Mouse (Mus musculus): ENCODE data around the gene Dock4. TPM values are rescaled to one million over a fixed set of nuclear protein-coding genes. Genes with fewer than 3 reads are reported as not detected.

The Dock4 gene
- total and polyA plus RNA-seq, 2 experiments from 2014 or later = 15.5 to 28.6 TPM

DNA sequence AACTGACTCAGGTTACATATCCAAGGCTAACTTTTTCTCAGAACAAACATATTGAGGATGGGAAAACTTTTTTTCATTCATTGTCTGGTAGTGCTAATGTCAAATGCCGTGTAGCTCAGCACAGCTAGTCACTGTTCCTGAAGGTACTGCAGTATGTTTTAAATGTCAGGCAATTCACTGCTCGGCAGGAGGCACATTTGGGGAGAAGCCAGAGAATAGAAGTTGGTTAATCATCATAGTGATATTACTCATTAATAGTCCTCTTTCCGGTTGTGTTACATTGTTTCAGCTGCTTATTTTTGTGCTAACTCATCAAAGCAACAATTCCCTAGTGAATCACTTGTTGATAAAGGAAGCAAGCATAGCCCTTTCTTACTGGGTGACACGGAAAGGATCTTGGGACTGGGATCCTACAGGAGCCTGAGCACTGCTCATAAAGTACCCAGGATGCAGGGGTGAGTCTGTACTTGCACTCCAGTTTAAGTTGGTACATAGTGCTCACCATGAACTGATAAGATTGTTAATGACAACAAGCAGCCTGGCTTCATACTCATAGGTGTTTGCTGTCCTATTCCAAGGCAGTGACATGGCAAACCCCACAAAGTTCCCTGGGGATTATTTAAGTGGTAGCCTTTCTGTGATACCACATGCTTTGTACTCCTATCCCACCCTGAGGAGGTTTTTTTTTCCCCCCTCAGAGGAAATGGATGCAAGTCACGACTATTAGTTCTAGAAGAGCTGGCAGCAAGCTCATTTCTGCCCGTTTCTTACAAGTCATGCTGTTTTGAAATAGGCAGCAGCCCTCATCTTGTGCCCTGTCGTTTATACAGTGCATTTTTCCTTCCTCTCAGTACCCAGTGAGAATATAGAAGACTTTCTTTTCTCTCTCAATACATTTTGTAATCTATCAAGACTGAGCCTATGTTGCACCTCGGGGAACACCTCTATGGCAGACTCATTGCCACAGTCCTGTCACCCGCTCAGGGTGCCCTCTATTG, 123.5 kb downstream of the Dock4 start:
- DNase-seq (ENCODE audit: low spot score) (no peak), ATAC-seq (ENCODE audit: low FRiP score) (no peak)
- no peak for TF ChIP-seq CTCF (IDR thresholded peaks at IDR 0.05)
- WGBS = 67% methylated on average over 9 of the region's 9 CpGs
- H3K4me1 ChIP-seq (ENCODE audit: insufficient read depth, low read length) = 0 out of 2 replicates have a peak, but pooled peaks cover 4% of the 10 kb centered on the region
- no peak overlapping the region for H3K4me3 ChIP-seq (ENCODE audit: low read depth, low read length)
- no peak overlapping the region for H3K4me2 ChIP-seq (ENCODE audit: low read depth, low read length, poor library complexity, severe bottlenecking)
- H3K27ac ChIP-seq (ENCODE audit: low read depth, low read length) = no peak overlapping the region
- no peak overlapping the region for H3K9ac ChIP-seq (replicated peaks; ENCODE audit: low read length, poor library complexity, severe bottlenecking)
- H3K36me3 ChIP-seq (ENCODE audit: insufficient read depth, low read length) = no peaks in the 10 kb centered on the region
- H3K27me3 ChIP-seq (ENCODE audit: insufficient read depth, low read length) = no peaks in the 10 kb centered on the region
- no peaks in the 10 kb centered on the region for H3K9me3 ChIP-seq (ENCODE audit: low read length)

DNA sequence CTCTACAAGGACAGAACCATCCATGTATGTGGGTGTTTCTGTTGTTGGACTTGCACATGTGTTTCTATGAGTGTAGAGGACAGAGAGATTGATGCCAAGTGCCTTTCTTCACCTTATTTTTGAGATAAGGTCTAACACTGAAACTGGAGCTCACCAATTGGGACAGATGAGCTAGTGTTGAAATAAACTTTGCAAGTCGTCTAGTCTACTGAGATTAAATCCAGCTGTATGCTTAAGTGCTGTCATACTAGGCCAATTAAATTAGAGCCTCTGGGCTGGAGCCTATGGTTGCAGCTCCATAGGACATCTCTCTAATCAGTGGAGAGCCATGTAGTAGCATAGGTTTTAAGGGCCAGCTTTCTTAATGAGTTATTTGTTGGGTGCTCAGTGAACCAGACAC, 124.5 kb downstream of the Dock4 start:
- Histone ChIP-seq H3K4me3 (ENCODE audit: low read depth, low read length) (no peak overlapping the region), H3K27ac (ENCODE audit: low read depth, low read length) (no peak overlapping the region), H3K9me3 (ENCODE audit: low read length) (no peaks in the 10 kb centered on the region), H3K36me3 (ENCODE audit: insufficient read depth, low read length) (no peaks in the 10 kb centered on the region), H3K4me2 (ENCODE audit: low read depth, low read length, poor library complexity, severe bottlenecking) (no peak overlapping the region), H3K4me1 (ENCODE audit: insufficient read depth, low read length) (0 out of 2 replicates have a peak, but pooled peaks cover 4% of the 10 kb centered on the region), H3K27me3 (ENCODE audit: insufficient read depth, low read length) (no peaks in the 10 kb centered on the region), H3K9ac (replicated peaks; ENCODE audit: low read length, poor library complexity, severe bottlenecking) (no peak overlapping the region)
- no peak for TF ChIP-seq CTCF (IDR thresholded peaks at IDR 0.05)
- no peak for ATAC-seq (ENCODE audit: low FRiP score)
- no peak for DNase-seq (ENCODE audit: low spot score)
- 52% methylated on average over 1 of the region's 1 CpGs for WGBS

DNA sequence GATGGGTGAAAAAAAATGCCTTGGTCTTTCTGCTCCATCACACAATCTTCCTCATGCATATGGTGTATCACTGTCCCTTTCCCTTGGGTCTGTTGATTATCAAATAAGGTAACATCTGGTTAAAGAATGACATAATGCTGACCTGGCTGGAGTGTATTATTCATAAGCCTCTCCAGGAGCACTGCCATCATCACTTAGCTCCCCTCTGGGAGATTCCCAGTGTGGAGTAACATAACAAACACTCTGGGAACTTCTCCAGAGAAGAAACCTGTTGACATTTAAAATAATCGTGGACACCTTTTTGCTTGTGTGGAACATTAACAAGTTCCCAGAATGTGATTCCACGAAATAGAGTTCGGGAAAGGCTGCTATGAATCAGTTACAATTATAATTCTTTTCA, 128.3 kb downstream of the Dock4 start:
- Histone ChIP-seq H3K27me3 (ENCODE audit: insufficient read depth, low read length) (no peaks in the 10 kb centered on the region), H3K9ac (replicated peaks; ENCODE audit: low read length, poor library complexity, severe bottlenecking) (no peak overlapping the region), H3K9me3 (ENCODE audit: low read length) (no peaks in the 10 kb centered on the region), H3K4me3 (ENCODE audit: low read depth, low read length) (no peak overlapping the region), H3K27ac (ENCODE audit: low read depth, low read length) (no peak overlapping the region), H3K4me1 (ENCODE audit: insufficient read depth, low read length) (0 out of 2 replicates have a peak, but pooled peaks cover 4% of the 10 kb centered on the region), H3K4me2 (ENCODE audit: low read depth, low read length, poor library complexity, severe bottlenecking) (no peak overlapping the region), H3K36me3 (ENCODE audit: insufficient read depth, low read length) (no peaks in the 10 kb centered on the region)
- TF ChIP-seq CTCF (IDR thresholded peaks at IDR 0.05) = no peak
- ATAC-seq (ENCODE audit: low FRiP score) = no peak
- 63% methylated on average over 3 of the region's 3 CpGs for WGBS
- DNase-seq (ENCODE audit: low spot score) = no peak

DNA sequence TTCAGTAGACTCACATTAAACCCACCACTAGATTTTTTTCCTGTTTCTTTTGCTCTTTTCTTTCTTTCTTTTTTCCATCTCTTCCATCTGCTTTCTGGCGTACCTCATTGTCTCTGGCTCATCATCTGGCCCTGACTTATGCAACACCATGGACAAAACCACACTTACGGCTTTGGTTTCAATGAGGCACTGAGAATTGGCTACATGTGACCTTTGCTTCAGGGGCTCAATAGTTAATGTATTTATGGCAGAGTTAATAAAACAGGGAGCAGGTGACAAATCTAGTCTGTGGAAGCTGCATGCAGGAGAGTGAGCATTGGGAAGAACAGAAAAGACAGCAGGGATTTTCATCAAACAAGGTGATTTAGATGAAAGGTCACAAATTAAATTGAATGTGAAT, 131.0 kb downstream of the Dock4 start:
- WGBS = 87% methylated on average over 2 of the region's 2 CpGs
- ATAC-seq (ENCODE audit: low FRiP score) = no peak
- no peak for TF ChIP-seq CTCF (IDR thresholded peaks at IDR 0.05)

DNA sequence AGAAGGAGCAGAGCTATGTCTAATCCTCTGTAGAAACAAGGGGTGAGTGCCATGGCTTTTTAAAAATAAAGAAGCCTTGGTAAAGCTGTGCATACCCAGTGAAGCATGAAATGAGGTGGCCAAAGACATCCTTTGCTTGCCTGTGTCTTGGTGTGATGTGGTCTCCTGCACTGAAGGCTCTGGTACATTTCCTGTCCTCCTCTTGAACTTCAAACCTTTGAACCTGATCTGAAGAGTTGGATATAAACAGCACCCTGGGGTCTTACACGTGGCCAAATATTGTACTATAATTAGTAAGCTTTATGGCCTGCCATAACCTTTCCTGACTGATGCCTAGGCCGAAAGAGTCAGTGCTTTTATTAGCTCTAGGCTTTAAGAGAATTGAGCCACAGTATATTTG, 134.6 kb downstream of the Dock4 start:
- no peak for DNase-seq (ENCODE audit: low spot score)
- H3K9ac ChIP-seq (replicated peaks; ENCODE audit: low read length, poor library complexity, severe bottlenecking) = no peak overlapping the region
- TF ChIP-seq CTCF (IDR thresholded peaks at IDR 0.05) = no peak
- H3K4me1 ChIP-seq (ENCODE audit: insufficient read depth, low read length) = no peaks in the 10 kb centered on the region
- 36% methylated on average over 2 of the region's 2 CpGs for WGBS
- no peaks in the 10 kb centered on the region for H3K27me3 ChIP-seq (ENCODE audit: insufficient read depth, low read length)
- no peak overlapping the region for H3K27ac ChIP-seq (ENCODE audit: low read depth, low read length)
- no peak overlapping the region for H3K4me2 ChIP-seq (ENCODE audit: low read depth, low read length, poor library complexity, severe bottlenecking)
- H3K4me3 ChIP-seq (ENCODE audit: low read depth, low read length) = no peak overlapping the region
- no peaks in the 10 kb centered on the region for H3K9me3 ChIP-seq (ENCODE audit: low read length)
- ATAC-seq (ENCODE audit: low FRiP score) = no peak
- no peaks in the 10 kb centered on the region for H3K36me3 ChIP-seq (ENCODE audit: insufficient read depth, low read length)

More for the DNA sequence above, 131.0 kb downstream of the Dock4 start:
- no peaks in the 10 kb centered on the region for H3K36me3 ChIP-seq (ENCODE audit: insufficient read depth, low read length)
- H3K9me3 ChIP-seq (ENCODE audit: low read length) = no peaks in the 10 kb centered on the region
- no peak overlapping the region for H3K9ac ChIP-seq (replicated peaks; ENCODE audit: low read length, poor library complexity, severe bottlenecking)
- no peak overlapping the region for H3K27ac ChIP-seq (ENCODE audit: low read depth, low read length)
- H3K4me3 ChIP-seq (ENCODE audit: low read depth, low read length) = no peak overlapping the region
- H3K4me2 ChIP-seq (ENCODE audit: low read depth, low read length, poor library complexity, severe bottlenecking) = no peak overlapping the region
- no peaks in the 10 kb centered on the region for H3K27me3 ChIP-seq (ENCODE audit: insufficient read depth, low read length)
- DNase-seq (ENCODE audit: low spot score) = no peak
- H3K4me1 ChIP-seq (ENCODE audit: insufficient read depth, low read length) = no peaks in the 10 kb centered on the region

DNA sequence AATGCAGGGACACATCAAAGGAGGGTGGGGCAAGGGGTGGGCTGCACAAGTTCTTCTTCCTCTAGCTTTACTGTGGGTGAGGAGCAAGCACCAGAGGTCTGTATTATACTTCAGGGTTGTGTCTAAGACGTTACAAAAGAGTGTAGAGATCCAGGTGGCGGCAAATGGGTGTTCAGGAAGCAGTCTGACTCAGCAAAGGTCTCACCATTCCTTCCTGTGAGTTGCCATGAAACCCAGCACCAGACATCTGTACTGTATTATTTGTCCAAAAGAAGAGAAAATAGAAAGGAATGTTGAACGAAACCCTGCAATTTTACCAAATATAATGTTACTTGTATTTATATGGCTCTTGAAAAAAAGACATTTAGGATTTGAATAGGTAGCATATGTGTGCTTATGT, 135.3 kb downstream of the Dock4 start:
- no peak for TF ChIP-seq CTCF (IDR thresholded peaks at IDR 0.05)
- DNase-seq (ENCODE audit: low spot score) = no peak
- Histone ChIP-seq H3K4me3 (ENCODE audit: low read depth, low read length) (no peak overlapping the region), H3K27me3 (ENCODE audit: insufficient read depth, low read length) (no peaks in the 10 kb centered on the region), H3K9me3 (ENCODE audit: low read length) (no peaks in the 10 kb centered on the region), H3K27ac (ENCODE audit: low read depth, low read length) (no peak overlapping the region), H3K4me1 (ENCODE audit: insufficient read depth, low read length) (no peaks in the 10 kb centered on the region), H3K9ac (replicated peaks; ENCODE audit: low read length, poor library complexity, severe bottlenecking) (no peak overlapping the region), H3K4me2 (ENCODE audit: low read depth, low read length, poor library complexity, severe bottlenecking) (no peak overlapping the region), H3K36me3 (ENCODE audit: insufficient read depth, low read length) (no peaks in the 10 kb centered on the region)
- ATAC-seq (ENCODE audit: low FRiP score) = no peak
- 77% methylated on average over 3 of the region's 3 CpGs for WGBS
